Mouse (Mus musculus) brain, adult 10 weeks (tissue): ENCODE data around the gene Olfr544. TPM values are rescaled to one million over a fixed set of nuclear protein-coding genes. Genes with fewer than 3 reads are reported as not detected.

ENCODE experiments used
- polyA plus RNA-seq: library from polyadenylated mRNA; stranded (reverse); fragments of 350-450 nt; fragmentation: Illumina TruSeq; extraction: RNeasy Lipid Tissue Mini Kit (QIAGEN cat#74804); gene quantifications from one replicate; pipeline ENCODE4 v1.2.3, GENCODE M21; 2015; ENCODE audit warnings: low read depth, low replicate concordance

Gene Olfr544
- not detected for polyA plus RNA-seq

GRCm38 (mm10) chr7:102488161-102488560 is at the start of gene Olfr544:
Olfr544 (minus strand) TSS chr7:102488313.

GRCm38 (mm10) chr7:102534449-102534848 is 46.3 kb upstream of the Olfr544 start, which contains the start of gene Olfr547:
Olfr547 (plus strand) TSS chr7:102534749.

GRCm38 (mm10) chr7:102499473-102499872 is 11.4 kb upstream of the Olfr544 start, which contains the start of gene Olfr545:
Olfr545 (minus strand) TSS chr7:102499573.

GRCm38 (mm10) chr7:102481579-102481978 is 6.5 kb downstream of the Olfr544 start, which contains the start of gene Olfr543:
Olfr543 (minus strand) TSS chr7:102481679.

GRCm38 (mm10) chr7:102441657-102442391 is 46.3 kb downstream of the Olfr544 start, which contains the start of gene Rrm1:
Rrm1 (plus strand) TSS chr7:102441695.

Other genes starting within 250 kb of the Olfr544 start
- gene Rhog, start 232.3 kb downstream of the Olfr544 start, polyA plus RNA-seq: 49.4 TPM
- 58.6 TPM for gene Stim1, start 220.5 kb downstream of the Olfr544 start, polyA plus RNA-seq
- gene Rrm1, start 46.6 kb downstream of the Olfr544 start, polyA plus RNA-seq: 15.0 TPM
- not detected for gene Olfr543, start 6.6 kb downstream of the Olfr544 start, polyA plus RNA-seq
- not detected for gene Olfr545, start 11.3 kb upstream of the Olfr544 start, polyA plus RNA-seq
- not detected for gene Olfr547, start 46.4 kb upstream of the Olfr544 start, polyA plus RNA-seq
- not detected for gene Olfr548-ps1, start 52.6 kb upstream of the Olfr544 start, polyA plus RNA-seq
- gene Olfr549, start 61.6 kb upstream of the Olfr544 start, polyA plus RNA-seq: not detected
- gene Trim21, start 77.2 kb upstream of the Olfr544 start, polyA plus RNA-seq: 2.0 TPM
- not detected for gene Olfr550, start 83.1 kb upstream of the Olfr544 start, polyA plus RNA-seq
- not detected for gene Olfr551, start 103.6 kb upstream of the Olfr544 start, polyA plus RNA-seq
- not detected for gene Olfr552, start 109.5 kb upstream of the Olfr544 start, polyA plus RNA-seq
- not detected for gene Olfr553, start 129.9 kb upstream of the Olfr544 start, polyA plus RNA-seq
- not detected for gene Olfr554, start 150.1 kb upstream of the Olfr544 start, polyA plus RNA-seq
- gene Olfr555, start 170.5 kb upstream of the Olfr544 start, polyA plus RNA-seq: not detected
- not detected for gene Olfr556, start 176.6 kb upstream of the Olfr544 start, polyA plus RNA-seq
- gene Trim68, start 199.0 kb upstream of the Olfr544 start, polyA plus RNA-seq: 6.1 TPM
- gene Olfr557, start 207.6 kb upstream of the Olfr544 start, polyA plus RNA-seq: not detected
- 1.0 TPM for gene Olfr558, start 213.9 kb upstream of the Olfr544 start, polyA plus RNA-seq
- not detected for gene Olfr33, start 230.8 kb upstream of the Olfr544 start, polyA plus RNA-seq
- not detected for gene Olfr559, start 239.2 kb upstream of the Olfr544 start, polyA plus RNA-seq